Mouse (Mus musculus): ENCODE results near the gene Tkfc.

Gene Tkfc

GRCm38 (mm10) chr19:10605293-10605900, at the start of gene Tkfc, which contains the start of gene Ddb1:
Gene Tkfc, minus strand, starts transcription at chr19:10605654.
Gene Ddb1, plus strand, starts transcription at chr19:10605327.
- peak; percentile 96 for DNase-seq (ENCODE audit: low read depth, low spot score)

GRCm38 (mm10) chr19:10648156-10648555, 42.7 kb upstream of the Tkfc start:
- no peak for DNase-seq (ENCODE audit: low read depth, low spot score)

DNA sequence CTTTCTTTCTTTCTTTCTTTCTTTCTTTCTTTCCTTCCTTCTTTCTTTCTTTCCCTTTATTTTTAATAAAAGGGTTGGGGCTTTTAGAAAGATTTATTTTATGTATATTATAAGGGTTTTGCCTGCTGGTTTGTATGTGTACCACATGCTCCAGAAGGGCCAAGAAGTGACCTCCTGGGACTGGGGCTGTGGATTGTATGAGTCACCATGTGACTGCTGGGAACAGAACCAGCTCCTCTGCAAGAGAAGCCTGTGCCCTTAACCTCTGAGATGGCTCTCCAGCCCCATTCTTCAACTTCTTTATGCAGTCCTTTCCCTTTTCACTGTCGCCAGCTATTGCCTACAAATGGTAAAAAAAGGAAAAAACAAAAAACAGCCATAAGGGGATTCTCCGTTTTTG, 40.2 kb upstream of the Tkfc start:
- DNase-seq (ENCODE audit: low read depth, low spot score), result no peak

- DNase-seq (ENCODE audit: low read depth, low spot score), result no peak
These were observed 35.3 kb upstream of the Tkfc start for GRCm38 (mm10) chr19:10640589-10641378.

DNA sequence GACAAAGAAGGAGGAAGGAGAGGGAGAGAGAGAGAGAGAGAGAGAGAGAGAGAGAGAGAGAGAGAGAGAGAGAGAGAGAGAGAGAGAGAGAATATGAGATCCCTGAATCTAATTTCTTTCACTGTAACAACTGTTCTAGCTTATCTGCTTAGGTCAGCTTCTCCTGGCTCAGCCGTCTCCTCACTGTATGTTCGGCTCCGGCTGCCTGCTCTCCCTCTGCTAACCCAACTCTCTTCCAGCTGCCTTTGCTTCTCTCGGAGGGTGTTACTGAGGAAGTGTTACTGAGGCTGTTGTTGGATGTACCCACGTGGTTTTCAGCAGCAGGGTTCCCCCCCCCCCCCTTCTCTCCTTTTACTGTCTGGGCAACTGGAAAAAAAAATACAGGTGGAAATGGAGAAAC, 34.6 kb upstream of the Tkfc start:
- DNase-seq (ENCODE audit: low read depth, low spot score), result no peak

DNA sequence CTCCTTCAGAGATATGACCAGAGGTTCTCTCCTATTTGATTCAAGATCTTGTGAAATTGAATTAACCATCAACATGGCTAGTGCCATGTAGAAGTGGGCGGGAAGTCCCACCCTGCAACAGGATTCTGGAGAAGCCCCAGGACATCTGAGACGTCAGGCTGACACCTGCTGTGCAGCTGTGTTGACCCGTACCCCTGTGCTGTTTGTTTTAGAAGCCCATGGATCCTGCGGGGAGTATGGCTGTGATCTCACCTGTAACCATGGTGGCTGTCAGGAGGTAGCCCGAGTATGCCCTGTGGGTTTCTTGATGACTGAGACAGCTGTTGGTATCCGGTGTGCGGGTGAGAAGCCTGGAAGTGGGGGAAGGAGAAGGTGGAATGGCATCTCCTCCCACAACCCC, 32.4 kb upstream of the Tkfc start:
- no peak for DNase-seq (ENCODE audit: low read depth, low spot score)

DNA sequence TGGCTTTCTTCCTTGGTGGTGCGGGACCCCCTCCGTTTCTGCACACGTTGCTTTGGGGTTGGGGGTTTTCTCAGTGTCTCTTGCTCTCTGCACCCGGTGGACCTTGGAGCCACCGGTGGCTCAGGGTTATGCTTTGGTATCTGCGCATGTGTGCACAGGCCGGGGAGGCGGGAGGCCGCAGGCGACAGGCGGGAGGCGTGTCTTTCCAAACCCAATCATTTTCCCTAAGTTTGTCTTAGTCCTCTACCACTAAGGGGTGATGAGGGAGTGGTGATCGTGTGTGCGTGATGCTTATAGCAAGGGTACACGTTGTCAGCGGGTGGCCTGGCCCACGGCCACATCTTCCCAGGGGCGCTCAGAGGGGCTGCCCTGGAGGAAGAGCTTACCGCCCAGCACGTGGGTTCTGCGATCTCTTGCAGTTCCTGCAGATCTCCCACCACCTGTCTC, 29.4 kb upstream of the Tkfc start:
- DNase-seq (ENCODE audit: low read depth, low spot score), result no peak

- DNase-seq (ENCODE audit: low read depth, low spot score), result no peak
These were observed 28.8 kb upstream of the Tkfc start, which contains the start of gene Vwce for GRCm38 (mm10) chr19:10634106-10634871. Gene Vwce, plus strand, starts transcription at chr19:10634213.

DNA sequence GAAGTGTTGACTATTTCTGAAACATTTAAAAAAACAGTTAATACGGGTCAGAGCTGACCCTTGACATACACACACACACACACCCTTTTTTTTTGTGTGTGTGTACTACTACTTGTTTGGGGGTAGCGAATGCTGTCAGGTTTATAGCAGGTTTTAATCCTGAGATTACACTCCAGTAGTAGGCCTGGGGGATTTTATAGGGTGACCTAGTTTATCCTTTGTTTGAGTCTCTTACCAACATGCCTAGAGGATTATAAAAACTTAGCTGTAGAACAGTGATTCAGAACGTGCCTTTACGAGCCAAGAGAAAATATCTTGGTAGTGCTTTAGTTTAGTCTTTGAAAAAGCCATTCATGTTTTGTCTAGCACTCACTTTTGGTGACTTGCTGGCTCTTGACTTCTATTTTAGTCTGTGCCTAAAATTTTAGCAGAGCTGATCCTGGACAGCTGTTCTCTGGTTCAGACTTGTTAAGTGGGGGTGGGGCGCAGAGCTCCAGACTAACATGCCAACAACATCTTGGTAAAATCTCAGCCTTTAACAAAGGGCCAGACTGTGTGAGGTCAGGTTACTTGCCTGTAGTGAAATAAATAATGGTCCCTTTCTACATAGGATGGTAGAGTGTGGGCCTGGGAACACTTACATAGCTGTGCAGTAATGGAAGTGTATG, 3.3 kb upstream of the Tkfc start:
- no peak for DNase-seq (ENCODE audit: low read depth, low spot score)

GRCm38 (mm10) chr19:10605901-10606622, 608 bp upstream of the Tkfc start:
- DNase-seq (ENCODE audit: low read depth, low spot score), result no peak

GRCm38 (mm10) chr19:10604534-10604933, 920 bp downstream of the Tkfc start:
- no peak for DNase-seq (ENCODE audit: low read depth, low spot score)

DNA sequence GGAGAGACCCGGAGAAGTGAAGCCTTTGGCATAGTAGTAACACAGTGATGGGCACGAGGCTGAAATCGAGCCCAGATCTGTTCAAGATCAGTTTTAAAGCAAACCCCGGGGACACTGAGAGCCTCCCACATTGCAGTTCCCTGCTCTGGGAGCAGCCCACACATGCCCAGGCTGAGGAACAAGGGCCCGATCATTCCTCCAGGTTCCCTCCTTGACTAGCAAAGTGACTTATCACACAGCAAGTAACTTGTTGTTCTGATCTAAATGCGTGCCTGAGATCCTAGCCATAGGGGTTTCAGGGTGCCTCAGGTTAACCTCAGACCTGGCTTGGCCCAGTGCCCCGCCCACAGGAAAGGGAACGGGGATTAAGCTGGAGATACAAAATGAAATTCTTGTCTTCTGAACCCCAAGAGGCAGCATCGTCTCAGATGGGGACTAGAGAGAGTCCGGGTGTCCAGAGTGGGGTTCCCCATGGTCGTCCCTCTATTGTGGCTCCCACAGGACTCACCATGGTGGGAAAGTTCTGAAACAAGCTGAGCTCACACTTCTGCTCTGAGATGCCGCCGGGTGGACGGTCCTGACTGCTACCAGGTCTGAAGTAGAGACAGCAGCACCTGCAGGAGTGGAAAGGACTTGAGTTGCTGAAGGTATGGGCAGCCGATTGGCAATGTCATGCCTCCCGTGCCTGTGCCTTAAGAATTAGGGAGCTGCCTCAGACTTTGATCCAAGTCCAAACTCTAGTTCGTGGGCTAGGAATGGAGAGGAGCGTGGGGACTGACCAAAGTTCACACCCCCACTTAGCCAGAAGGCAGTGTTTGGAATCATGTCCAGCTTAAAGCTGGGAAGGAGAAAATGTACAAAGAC, 1.6 kb downstream of the Tkfc start:
- no peak for DNase-seq (ENCODE audit: low read depth, low spot score)

DNA sequence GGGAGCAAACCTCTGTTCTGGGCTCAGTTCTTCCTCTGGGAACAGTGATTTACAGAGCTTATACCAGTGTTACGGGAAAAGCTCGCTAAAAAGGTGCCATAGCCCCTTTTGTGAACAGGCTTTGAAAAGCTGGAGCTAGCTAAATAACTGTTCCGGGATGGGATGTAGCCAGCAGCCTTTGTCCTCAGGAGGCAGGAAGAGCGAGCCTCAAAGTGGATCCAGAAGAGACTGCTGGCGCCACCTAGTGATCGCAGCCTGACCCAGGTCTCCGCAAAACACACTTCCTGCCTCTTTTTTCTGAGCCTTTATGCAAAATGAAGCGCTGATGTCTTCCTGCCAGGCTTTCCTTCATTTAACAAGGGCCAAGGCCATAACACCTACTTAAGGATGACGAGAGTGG, 2.7 kb downstream of the Tkfc start:
- peak; percentile 63 for DNase-seq (ENCODE audit: low read depth, low spot score)

DNA sequence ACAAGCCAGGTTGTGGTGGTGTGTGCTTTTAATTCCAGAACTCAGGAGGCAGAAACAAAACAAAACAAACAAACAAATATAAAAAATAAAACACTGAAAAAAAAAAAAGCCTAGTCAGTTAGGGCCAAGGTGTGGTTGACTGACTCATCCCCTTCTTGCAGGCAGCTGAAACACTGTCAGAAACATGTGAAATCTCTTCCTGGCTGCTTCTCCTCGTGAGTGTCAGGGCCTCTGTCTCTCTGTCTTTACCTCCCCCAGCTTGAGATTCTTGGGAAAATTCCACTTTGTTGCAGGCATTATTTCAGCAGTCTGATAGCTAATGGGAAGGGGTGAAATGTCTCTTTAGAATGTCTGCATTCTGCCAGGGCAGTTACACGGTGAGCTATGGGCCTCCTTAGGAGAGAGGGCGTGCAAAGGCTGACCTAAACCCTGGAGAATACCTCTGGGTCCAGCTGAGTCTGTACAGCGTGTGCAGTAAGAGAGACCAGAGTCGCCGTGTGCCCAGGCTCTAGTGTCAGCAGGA, 3.1 kb downstream of the Tkfc start:
- DNase-seq (ENCODE audit: low read depth, low spot score), result no peak

- DNase-seq (ENCODE audit: low read depth, low spot score), result no peak
These were observed 5.8 kb downstream of the Tkfc start for GRCm38 (mm10) chr19:10599648-10600047.

GRCm38 (mm10) chr19:10598188-10598587, 7.3 kb downstream of the Tkfc start:
- no peak for DNase-seq (ENCODE audit: low read depth, low spot score)

DNA sequence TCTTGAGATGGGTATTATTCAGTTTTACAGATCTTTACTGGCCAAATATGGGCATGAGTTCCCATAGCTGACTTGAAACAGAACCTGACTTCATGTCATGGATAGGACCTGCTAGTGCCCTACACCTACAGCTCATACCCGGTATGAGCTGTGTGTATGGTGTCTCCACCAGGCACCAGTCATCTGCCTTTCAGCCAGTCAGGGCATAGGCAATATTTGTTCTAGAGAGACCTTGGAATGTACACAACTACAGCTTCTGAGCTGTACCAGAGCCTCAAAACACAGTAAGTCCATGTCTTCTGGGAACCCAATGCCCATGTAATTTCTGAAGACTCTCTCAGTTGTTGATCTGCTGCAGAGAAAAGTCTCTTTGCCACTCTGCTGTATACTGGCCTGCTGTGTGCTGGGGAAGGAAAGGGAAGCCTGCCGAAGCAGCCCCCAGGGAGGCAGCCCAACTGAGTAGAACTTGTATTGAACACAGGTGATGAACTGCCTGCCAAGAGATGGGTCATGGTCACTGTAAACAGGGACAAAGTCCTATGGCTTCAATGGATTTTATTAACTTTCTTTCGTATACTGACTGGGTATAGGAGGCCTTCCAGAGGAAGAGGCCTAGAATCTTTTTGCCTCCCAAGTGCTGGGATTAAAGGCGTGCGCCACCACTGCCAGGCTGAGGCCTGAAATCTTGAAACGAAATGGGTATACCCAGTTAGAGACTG, 13.6 kb downstream of the Tkfc start:
- DNase-seq (ENCODE audit: low read depth, low spot score), result no peak

DNA sequence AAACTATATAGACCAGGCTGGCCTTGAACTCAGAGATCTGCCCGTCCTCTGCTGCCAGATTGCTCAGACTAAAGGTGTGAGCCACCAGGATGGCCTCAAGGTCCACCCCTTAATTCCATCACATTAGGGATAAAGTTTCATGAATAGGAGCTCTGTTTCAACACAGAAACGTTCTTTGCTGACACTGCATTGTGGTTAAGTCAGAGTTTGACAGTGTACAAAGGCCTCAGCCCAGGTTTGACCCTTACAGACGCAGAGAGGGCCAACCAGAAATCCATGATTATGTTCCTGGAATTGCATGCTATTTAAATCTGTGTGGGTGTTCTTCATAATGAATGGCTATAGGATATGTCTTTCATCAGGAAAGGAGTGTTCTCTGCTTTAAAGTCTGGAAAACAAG, 15.2 kb downstream of the Tkfc start:
- DNase-seq (ENCODE audit: low read depth, low spot score), result no peak

GRCm38 (mm10) chr19:10589127-10589857, 16.2 kb downstream of the Tkfc start:
- DNase-seq (ENCODE audit: low read depth, low spot score), result no peak

Data from WW6 (cell line).